Mouse (Mus musculus) liver, embryonic 16.5 days (tissue): Measurements from ENCODE around the gene Usp5. TPM values are rescaled to one million over a fixed set of nuclear protein-coding genes. Genes with fewer than 3 reads are reported as not detected.

Source experiments
- ATAC-seq: fragments of 200-750 bp; cut with Nextera tagmentation; 2 replicates; pipeline ENCODE4 v1.8.0; 2017; ENCODE audit warnings: low read depth, mild to moderate bottlenecking, moderate number of reproducible peaks, moderate library complexity
- H3K27ac ChIP-seq: fragments of 300-500 bp; sonication (generic); 2 replicates; pipeline ENCODE4 v1.5.1; 2014; ENCODE audit warnings: mild to moderate bottlenecking, low read length
- H3K27me3 ChIP-seq: fragments of 300-500 bp; sonication (generic); 2 replicates; pipeline ENCODE4 v1.6.1; 2014; ENCODE audit warnings: low read depth, low read length, mixed read lengths; ENCODE audit not compliant: control insufficient read depth, insufficient read depth
- H3K36me3 ChIP-seq: fragments of 300-500 bp; sonication (generic); 2 replicates; pipeline ENCODE4 v1.6.1; 2014; ENCODE audit warnings: mild to moderate bottlenecking; ENCODE audit not compliant: control insufficient read depth, insufficient read depth
- H3K4me1 ChIP-seq: fragments of 300-500 bp; sonication (generic); 2 replicates; pipeline ENCODE4 v1.6.1; 2014; ENCODE audit warnings: low read depth, low read length, mixed read lengths; ENCODE audit not compliant: control insufficient read depth
- H3K4me2 ChIP-seq: fragments of 300-500 bp; sonication (generic); 2 replicates; pipeline ENCODE4 v1.6.1; 2014; ENCODE audit warnings: low read depth, low read length, mixed read lengths
- H3K4me3 ChIP-seq: fragments of 300-500 bp; sonication (generic); 2 replicates; pipeline ENCODE4 v1.5.1; 2014; ENCODE audit warnings: low read depth, mild to moderate bottlenecking, low read length
- H3K9ac ChIP-seq: fragments of 300-500 bp; sonication (generic); 2 replicates; pipeline ENCODE4 v1.6.1; 2014; ENCODE audit warnings: low read depth, low read length
- H3K9me3 ChIP-seq: fragments of 300-500 bp; sonication (generic); replicated peaks from 2 replicates; pipeline ENCODE4 v1.6.1; 2016; ENCODE audit warnings: low read length; ENCODE audit not compliant: control insufficient read depth
- WGBS: fragments of 180-500 bp; shearing (Covaris S2); extraction: QIAGEN DNeasy Blood & Tissue Kit; methylation state at CpG from one replicate; pipeline ENCODE4 v1.1.7; 2014; ENCODE audit not compliant: insufficient replicate concordance; 5-methylcytosine and 5-hydroxymethylcytosine counted together
- polyA plus RNA-seq: library from polyadenylated mRNA; unstranded; fragments of >200 nt; fragmentation: Nextera tagmentation; extraction: Ambion mirVana; gene quantifications from 2 replicates; pipeline ENCODE4 v1.2.1, GENCODE M21; 2015

Usp5 gene
- polyA plus RNA-seq, 1 experiment from 2014 or later: 52.7 TPM

GRCm38 (mm10) chr6:124850535-124850934 is 21.3 kb upstream of the Usp5 start:
- no peak overlapping the region for H3K4me3 ChIP-seq
- no peaks in the 10 kb centered on the region for H3K36me3 ChIP-seq
- H3K4me2 ChIP-seq: no peak overlapping the region
- ATAC-seq: no peak
- H3K9ac ChIP-seq: no peak overlapping the region
- no peaks in the 10 kb centered on the region for H3K9me3 ChIP-seq
- no peak overlapping the region for H3K27ac ChIP-seq
- WGBS: 49% methylated on average over 8 of the region's 8 CpGs
- H3K27me3 ChIP-seq: peaks cover 8% of the 10 kb centered on the region
- H3K4me1 ChIP-seq: peaks cover 2% of the 10 kb centered on the region

GRCm38 (mm10) chr6:124847305-124847704 is 18.0 kb upstream of the Usp5 start:
- Histone ChIP-seq H3K9me3 (no peaks in the 10 kb centered on the region), H3K9ac (no peak overlapping the region), H3K4me3 (no peak overlapping the region), H3K27ac (no peak overlapping the region), H3K36me3 (no peaks in the 10 kb centered on the region), H3K4me2 (no peak overlapping the region), H3K27me3 (no peaks in the 10 kb centered on the region), H3K4me1 (no peaks in the 10 kb centered on the region)
- WGBS: 18% methylated on average over 9 of the region's 9 CpGs
- ATAC-seq: peak; percentile 25; the same call in 1 of the 2 replicates

- Histone ChIP-seq H3K9ac (no peak within 1 kb of the TSS), H3K36me3 (no peaks in the 10 kb centered on the region), H3K27me3 (peaks cover 5% of the 10 kb centered on the region; the same call in 1 of the 2 replicates), H3K4me1 (no peaks in the 10 kb centered on the region), H3K4me3 (no peak within 1 kb of the TSS), H3K27ac (no peak within 1 kb of the TSS), H3K9me3 (no peaks in the 10 kb centered on the region), H3K4me2 (no peak within 1 kb of the TSS)
- 32% methylated on average over 15 of the region's 15 CpGs for WGBS
- ATAC-seq: no peak
Measured at GRCm38 (mm10) chr6:124840241-124841167, 11.2 kb upstream of the Usp5 start, which contains the start of gene Gnb3. Gene Gnb3 (minus strand): TSS chr6:124840275.

- H3K4me2 ChIP-seq: no peak overlapping the region
- no peak for ATAC-seq
- H3K9ac ChIP-seq: no peak overlapping the region
Measured at GRCm38 (mm10) chr6:124839805-124840204, 10.5 kb upstream of the Usp5 start.

GRCm38 (mm10) chr6:124836411-124836810 is 7.1 kb upstream of the Usp5 start:
- no peak overlapping the region for H3K4me2 ChIP-seq
- ATAC-seq: no peak

More at GRCm38 (mm10) chr6:124839805-124840204, 10.5 kb upstream of the Usp5 start:
- peaks cover under 1% of the 10 kb centered on the region; the same call in 1 of the 2 replicates for H3K36me3 ChIP-seq
- H3K4me1 ChIP-seq: no peaks in the 10 kb centered on the region
- WGBS: 20% methylated on average over 8 of the region's 8 CpGs
- no peak overlapping the region for H3K27ac ChIP-seq
- peaks cover 5% of the 10 kb centered on the region; the same call in 1 of the 2 replicates for H3K27me3 ChIP-seq
- H3K9me3 ChIP-seq: no peaks in the 10 kb centered on the region
- no peak overlapping the region for H3K4me3 ChIP-seq

GRCm38 (mm10) chr6:124835531-124835930 is 6.2 kb upstream of the Usp5 start:
- peaks cover 35% of the 10 kb centered on the region for H3K36me3 ChIP-seq
- no peak overlapping the region for H3K4me2 ChIP-seq
- H3K4me1 ChIP-seq: peaks cover 8% of the 10 kb centered on the region
- no peak overlapping the region for H3K27ac ChIP-seq
- 83% methylated on average over 10 of the region's 10 CpGs for WGBS
- peaks cover 5% of the 10 kb centered on the region; the same call in 1 of the 2 replicates for H3K27me3 ChIP-seq
- H3K9me3 ChIP-seq: no peaks in the 10 kb centered on the region
- ATAC-seq: no peak
- no peak overlapping the region for H3K9ac ChIP-seq
- no peak overlapping the region for H3K4me3 ChIP-seq

More at GRCm38 (mm10) chr6:124836411-124836810, 7.1 kb upstream of the Usp5 start:
- no peak overlapping the region for H3K9ac ChIP-seq
- H3K4me3 ChIP-seq: no peak overlapping the region
- peaks cover 5% of the 10 kb centered on the region for H3K4me1 ChIP-seq
- peaks cover 33% of the 10 kb centered on the region for H3K36me3 ChIP-seq
- H3K9me3 ChIP-seq: no peaks in the 10 kb centered on the region
- H3K27me3 ChIP-seq: peaks cover 5% of the 10 kb centered on the region; the same call in 1 of the 2 replicates
- no peak overlapping the region for H3K27ac ChIP-seq
- WGBS: 75% methylated on average over 7 of the region's 7 CpGs

- H3K4me3 ChIP-seq: no peak overlapping the region
- H3K27ac ChIP-seq: no peak overlapping the region
- H3K36me3 ChIP-seq: peaks cover 35% of the 10 kb centered on the region
- peaks cover 8% of the 10 kb centered on the region for H3K4me1 ChIP-seq
- ATAC-seq: no peak
- no peaks in the 10 kb centered on the region for H3K9me3 ChIP-seq
- H3K4me2 ChIP-seq: no peak overlapping the region
- H3K27me3 ChIP-seq: peaks cover 5% of the 10 kb centered on the region; the same call in 1 of the 2 replicates
- WGBS: 70% methylated on average over 6 of the region's 6 CpGs
- H3K9ac ChIP-seq: no peak overlapping the region
Measured at GRCm38 (mm10) chr6:124834512-124835081, 5.3 kb upstream of the Usp5 start.

- no peaks in the 10 kb centered on the region for H3K27me3 ChIP-seq
- H3K4me3 ChIP-seq: peak overlapping the region; percentile 81
- H3K4me2 ChIP-seq: peak overlapping the region; percentile 61
- no peak for ATAC-seq
- H3K27ac ChIP-seq: no peak overlapping the region
- H3K9me3 ChIP-seq: no peaks in the 10 kb centered on the region
- no peak overlapping the region; the same call in 1 of the 2 replicates for H3K9ac ChIP-seq
- 94% methylated on average over 8 of the region's 8 CpGs for WGBS
- peaks cover 35% of the 10 kb centered on the region for H3K36me3 ChIP-seq
- peaks cover 18% of the 10 kb centered on the region for H3K4me1 ChIP-seq
Measured at GRCm38 (mm10) chr6:124831649-124832048, 2.4 kb upstream of the Usp5 start.
